Mouse (Mus musculus) lung, postnatal 10 days (tissue): ENCODE data around the gene Cfap97d1.

Experiments used
- DNase-seq: peaks from one replicate; pipeline ENCODE4 v3.0.0; 2021

The Cfap97d1 gene

DNA sequence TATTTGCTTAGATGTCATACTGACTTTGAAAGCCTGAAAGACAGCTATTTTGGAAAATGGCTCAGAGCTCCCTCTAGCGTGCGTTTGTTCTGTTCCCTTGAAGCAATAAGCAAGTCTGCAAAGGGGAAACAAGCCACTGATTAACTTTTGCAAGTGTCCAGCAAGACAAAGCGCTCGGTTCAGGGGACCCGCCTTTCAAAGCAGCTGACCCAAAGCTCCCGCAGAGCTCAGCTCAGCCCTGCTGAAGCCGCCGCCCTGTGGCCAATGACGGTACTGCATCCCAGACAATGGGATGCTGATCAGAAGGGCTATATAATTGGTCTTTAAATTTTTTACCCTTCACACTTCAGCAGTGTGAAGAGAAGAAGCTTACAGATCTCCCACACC is 56.1 kb downstream of the Cfap97d1 start:
- peak; percentile 95 for DNase-seq

DNA sequence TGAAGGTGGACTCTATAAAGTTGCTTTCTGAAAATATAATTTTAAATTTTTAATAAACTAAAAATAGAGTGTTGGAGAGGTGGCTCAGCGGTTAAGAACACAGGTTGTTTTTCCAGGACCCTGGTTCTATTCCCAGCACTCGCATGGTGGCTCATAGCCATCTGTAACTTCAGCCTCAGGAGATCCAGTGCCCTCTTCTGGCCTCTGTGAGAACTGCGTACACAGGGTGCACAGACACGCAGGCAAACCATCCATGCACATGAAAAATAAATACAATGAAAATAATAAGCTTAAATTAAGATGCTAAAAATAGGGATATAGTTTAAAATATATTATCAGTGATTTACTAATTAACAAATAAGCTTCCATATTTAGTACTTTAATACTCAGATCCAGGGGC is 56.6 kb downstream of the Cfap97d1 start:
- DNase-seq, result no peak

DNA sequence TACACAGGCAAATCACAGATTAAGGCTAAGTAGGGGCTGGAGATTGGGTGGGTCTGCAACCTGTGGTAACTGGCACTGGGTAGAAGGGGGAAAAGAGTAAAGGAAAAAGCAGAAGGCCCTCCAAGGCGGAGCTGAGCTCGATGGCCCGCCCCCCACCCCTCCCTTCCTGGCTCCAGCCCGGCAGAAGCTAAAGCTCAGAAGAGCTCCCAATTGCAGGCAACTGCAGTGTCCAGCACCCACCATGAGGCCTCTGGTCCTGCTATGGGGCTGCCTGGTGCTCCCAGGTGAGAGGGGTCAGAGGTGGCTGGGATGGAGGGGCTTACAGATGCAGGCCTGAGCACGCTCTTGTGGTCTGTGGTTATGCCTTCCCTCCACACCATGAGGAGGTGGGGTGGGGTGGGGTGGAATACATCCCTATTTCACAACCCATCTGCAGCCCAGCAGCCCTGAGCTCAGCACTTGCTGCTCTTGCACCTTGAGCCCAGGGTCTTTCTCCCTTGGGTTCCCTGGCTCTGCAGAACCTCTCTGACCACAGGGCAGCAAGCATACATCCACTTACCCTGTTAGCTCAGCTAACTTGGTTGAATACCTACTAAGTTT is 57.4 kb downstream of the Cfap97d1 start, which contains the start of gene Cd300lg:
TSS of gene Cd300lg (plus strand) at position 160 of the 600 bp plus-strand sequence.
- no peak for DNase-seq
